ENCODE assay signal across 9 mouse cellular contexts in genomic region chr6:116386045-116386415, GRCm38 (mm10). TPM values are rescaled to one million over a fixed set of nuclear protein-coding genes. Genes with fewer than 3 reads are reported as not detected.
DNase-seq lines count a peak whose midpoint lies in the region; ATAC-seq and TF ChIP-seq lines count a peak whose summit lies in the region.
"Had no signal": no experiment of that assay in that cellular context is flagged by ENCODE, and none has a peak within 500 bp of the region (broad histone marks: within the 10 kb centered on the region; RNA-seq: fewer than 3 reads in every experiment).

No protein-coding gene starts in this region.

- 20% methylated on average over 4 of the region's 4 CpGs for WGBS in hindbrain, postnatal 0 days
- 61% methylated on average over 4 of the region's 4 CpGs for WGBS in liver, embryonic 16.5 days (ENCODE audit: insufficient replicate concordance)

- no peak overlapping the region for H3K27ac ChIP-seq in ES-E14 (ENCODE audit: insufficient read depth, low read depth, low read length, poor library complexity, severe bottlenecking)
- H3K27ac ChIP-seq in hindbrain, postnatal 0 days, result peak overlapping the region; percentile 62; the same call in 1 of the 2 replicates
- H3K27ac ChIP-seq in liver, embryonic 16.5 days (ENCODE audit: low read length), result no peak overlapping the region
- H3K27ac ChIP-seq: embryonic facial prominence, embryonic 13.5 days had no signal

- ATAC-seq in hindbrain, postnatal 0 days, result peak; percentile 78
- peak; percentile 69 for ATAC-seq in liver, embryonic 16.5 days (ENCODE audit: low read depth)
- no peak for ATAC-seq in granulocyte monocyte progenitor cell, adult 5-6 weeks (replicated peaks; ENCODE audit: poor library complexity, severe bottlenecking)

- no peak overlapping the region for H3K9ac ChIP-seq in ES-E14 (ENCODE audit: insufficient read depth, low read depth, low read length, poor library complexity, severe bottlenecking)
- 0 out of 2 replicates have a peak overlapping the region, but pooled peaks have one; percentile 9 for H3K9ac ChIP-seq in hindbrain, postnatal 0 days (replicated peaks; ENCODE audit: low read length)
- H3K9ac ChIP-seq in liver, embryonic 16.5 days (ENCODE audit: low read depth, low read length), result no peak overlapping the region
- H3K9ac ChIP-seq: embryonic facial prominence, embryonic 13.5 days had no signal

- peak overlapping the region; percentile 32; the same call in 1 of the 2 replicates for H3K4me2 ChIP-seq in hindbrain, postnatal 0 days (ENCODE audit: low read depth, low read length)
- peak overlapping the region; percentile 33 for H3K4me2 ChIP-seq in liver, embryonic 16.5 days (ENCODE audit: low read depth, low read length)
- H3K4me2 ChIP-seq: embryonic facial prominence, embryonic 13.5 days had no signal

- H3K4me1 ChIP-seq in ES-E14 (ENCODE audit: control insufficient read depth in 2 of 2, insufficient read depth in 2 of 2, low read length in 2 of 2, poor library complexity in 1 of 2), result peaks cover 2 to 3% of the 10 kb centered on the region in 2 experiments; a peak in 3 of 4 replicates
- peaks cover 14% of the 10 kb centered on the region; the same call in 1 of the 2 replicates for H3K4me1 ChIP-seq in hindbrain, postnatal 0 days (ENCODE audit: insufficient read depth, low read length)
- peaks cover 16% of the 10 kb centered on the region for H3K4me1 ChIP-seq in liver, embryonic 16.5 days (ENCODE audit: control insufficient read depth, low read depth, low read length)

- in situ Hi-C loops in ES-E14 (cut with MboI; ENCODE audit: low sequenced_read_pairs in 2 of 2, unreplicated experiment in 2 of 2), result no loop called here

- no peaks in the 10 kb centered on the region for H3K9me3 ChIP-seq in ES-E14 (ENCODE audit: control insufficient read depth, insufficient read depth, low read depth, low read length)
- H3K9me3 ChIP-seq in hindbrain, postnatal 0 days (ENCODE audit: low read length), result no peaks in the 10 kb centered on the region
- no peaks in the 10 kb centered on the region for H3K9me3 ChIP-seq in liver, embryonic 16.5 days (replicated peaks; ENCODE audit: control insufficient read depth, low read length)
- H3K9me3 ChIP-seq: embryonic facial prominence, embryonic 13.5 days had no signal

- H3K27me3 ChIP-seq in hindbrain, postnatal 0 days (ENCODE audit: insufficient read depth, low read length), result no peaks in the 10 kb centered on the region
- no peaks in the 10 kb centered on the region for H3K27me3 ChIP-seq in liver, embryonic 16.5 days (ENCODE audit: control insufficient read depth, insufficient read depth, low read depth, low read length)
- H3K27me3 ChIP-seq: embryonic facial prominence, embryonic 13.5 days had no signal

- H3K36me3 ChIP-seq in ES-E14 (ENCODE audit: control insufficient read depth, insufficient read depth, low read length, poor library complexity, severe bottlenecking), result no peaks in the 10 kb centered on the region; the same call in 1 of the 2 replicates
- no peaks in the 10 kb centered on the region for H3K36me3 ChIP-seq in hindbrain, postnatal 0 days (ENCODE audit: insufficient read depth, low read length)
- H3K36me3 ChIP-seq in liver, embryonic 16.5 days (ENCODE audit: control insufficient read depth, insufficient read depth), result peaks cover 19% of the 10 kb centered on the region; the same call in 1 of the 2 replicates
- H3K36me3 ChIP-seq: embryonic facial prominence, embryonic 13.5 days had no signal

- no peak for TF ChIP-seq CTCF in hindbrain, postnatal 0 days (IDR thresholded peaks at IDR 0.05; ENCODE audit: low read depth)

- H3K4me3 ChIP-seq in ES-E14 (ENCODE audit: insufficient read depth in 1 of 2, low read depth in 1 of 2, low read length in 2 of 2, poor library complexity in 1 of 2, severe bottlenecking in 1 of 2), result no peak overlapping the region
- H3K4me3 ChIP-seq in hindbrain, postnatal 0 days (ENCODE audit: low read length), result no peak overlapping the region
- no peak overlapping the region for H3K4me3 ChIP-seq in liver, embryonic 16.5 days (ENCODE audit: low read depth, low read length)
- H3K4me3 ChIP-seq: embryonic facial prominence, embryonic 13.5 days had no signal

- DNase-seq in ES-E14 (ENCODE audit: low read depth, low spot score), result peak; percentile 7
- DNase-seq in embryo, embryonic 10 days (ENCODE audit: low spot score), result peak; percentile 29
- peak; percentile 17 for DNase-seq in hindbrain, postnatal 0 days (ENCODE audit: low spot score)
- DNase-seq in testis, postnatal 10 days (ENCODE audit: low spot score), result no peak
- no peak for DNase-seq in cerebellum, postnatal 36 days
- DNase-seq in right cerebral cortex, adult 2 months (ENCODE audit: low spot score in 2 of 2), result no peak

TF ChIP-seq in ES-E14, 5 proteins besides CTCF, POLR2A, EP300 and RAD21:
- TF ChIP-seq MAFK (IDR thresholded peaks at IDR 0.05; ENCODE audit: insufficient read depth, low read depth, low read length) (peak; percentile 49; the same call in 1 of the 2 replicates), ZNF384 (IDR thresholded peaks at IDR 0.05; ENCODE audit: low read depth, low read length) (no peak)
TF ChIP-seq in ES-E14: peak in this region for 1.

RNA-seq across cellular contexts. Expression of gene March8, which starts 48.2 kb away (rescaled TPM):
- total RNA-seq in ES-E14 (2012; rRNA removed), result 17.6 and 20.1 TPM in 2 replicates
- total RNA-seq in hindbrain, postnatal 0 days (2014; rRNA removed), result 116 and 118 TPM in 2 replicates
- 38.8 and 40.0 TPM in 2 replicates for polyA plus RNA-seq in hindbrain, postnatal 0 days (2015; fragmentation: Nextera tagmentation; extraction: Ambion mirVana)
- polyA plus RNA-seq in liver, embryonic 16.5 days (2015; fragmentation: Nextera tagmentation; extraction: Ambion mirVana), result 91.7 TPM in 2 replicates
- 13.4 and 22.4 TPM in 2 replicates for total RNA-seq in granulocyte monocyte progenitor cell, adult 5-6 weeks (2014; fragmentation: Nextera tagmentation)
- 15.9 and 19.3 TPM in 2 replicates for total RNA-seq in granulocyte monocyte progenitor cell, adult 5-6 weeks (2017)

Comparison
In these comparisons a context has a peak if more than half of its experiments do, and no peak if none do; other contexts are left out.
1. DNase-seq: peak in ES-E14 (single experiment), embryo, embryonic 10 days (single experiment) and hindbrain, postnatal 0 days (single experiment); none in testis, postnatal 10 days (single experiment), cerebellum, postnatal 36 days (0 of 2) and right cerebral cortex, adult 2 months (0 of 2).